Mouse (Mus musculus): ENCODE measurements at regions not wholly inside any gene's neighbourhood (a gene's known extent, or its start where the extent isn't known, plus 50 kb on each side); places are given as distances from the start of the nearest gene placed in this dataset.

- Histone ChIP-seq H3K4me1 (ENCODE audit: control insufficient read depth, insufficient read depth, insufficient read length, low read length) (no peaks in the 10 kb centered on the region), H3K4me3 (ENCODE audit: low read depth, low read length) (no peak overlapping the region), H3K27ac (ENCODE audit: insufficient read depth, low read depth, low read length) (no peak overlapping the region), H3K36me3 (ENCODE audit: control insufficient read depth, insufficient read depth, low read length) (no peaks in the 10 kb centered on the region), H3K27me3 (ENCODE audit: control insufficient read depth, insufficient read depth, low read length) (no peaks in the 10 kb centered on the region)
- TF ChIP-seq POLR2A (IDR thresholded peaks at IDR 0.05; ENCODE audit: low read depth, low read length) = no peak
- no peak for TF ChIP-seq CTCF (IDR thresholded peaks at IDR 0.05; ENCODE audit: extremely low read depth, insufficient read length, insufficient replicate concordance, low read depth, low read length)
- 80% methylated on average over 8 of the region's 8 CpGs for WGBS
Measured at GRCm38 (mm10) chr1:168975037-168975698, 543.1 kb upstream of the Pbx1 start.

DNA sequence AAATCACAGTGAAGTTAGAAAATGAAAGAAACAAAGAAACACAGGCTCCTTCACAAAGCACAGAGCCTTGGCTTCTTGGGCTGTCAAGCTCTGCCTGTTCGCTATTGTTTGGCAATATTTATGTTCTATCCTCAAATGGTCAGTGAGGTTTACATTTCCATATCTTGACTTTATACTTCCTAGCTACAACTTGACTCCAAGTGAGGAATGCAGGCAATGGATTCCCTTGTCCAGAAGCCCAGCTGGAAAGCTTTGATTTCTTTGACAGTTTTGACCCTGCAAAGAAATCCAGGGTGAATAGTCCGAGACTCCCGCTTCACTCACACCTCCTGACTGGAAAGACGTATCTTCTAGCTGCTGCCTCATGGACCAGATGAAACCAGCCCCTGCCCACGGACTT, 537.3 kb upstream of the Pbx1 start:
- 65% methylated on average over 5 of the region's 5 CpGs for WGBS
- no peak overlapping the region for H3K27ac ChIP-seq (ENCODE audit: insufficient read depth, low read depth, low read length)
- TF ChIP-seq CTCF (IDR thresholded peaks at IDR 0.05; ENCODE audit: extremely low read depth, insufficient read length, insufficient replicate concordance, low read depth, low read length) (no peak), POLR2A (IDR thresholded peaks at IDR 0.05; ENCODE audit: low read depth, low read length) (no peak)
- H3K4me1 ChIP-seq (ENCODE audit: control insufficient read depth, insufficient read depth, insufficient read length, low read length) = no peaks in the 10 kb centered on the region
- no peaks in the 10 kb centered on the region for H3K36me3 ChIP-seq (ENCODE audit: control insufficient read depth, insufficient read depth, low read length)
- no peaks in the 10 kb centered on the region for H3K27me3 ChIP-seq (ENCODE audit: control insufficient read depth, insufficient read depth, low read length)
- no peak overlapping the region for H3K4me3 ChIP-seq (ENCODE audit: low read depth, low read length)

- Histone ChIP-seq H3K27me3 (ENCODE audit: control insufficient read depth, insufficient read depth, low read length) (no peaks in the 10 kb centered on the region), H3K4me3 (ENCODE audit: low read depth, low read length) (no peak overlapping the region), H3K36me3 (ENCODE audit: control insufficient read depth, insufficient read depth, low read length) (no peaks in the 10 kb centered on the region), H3K27ac (ENCODE audit: insufficient read depth, low read depth, low read length) (no peak overlapping the region), H3K4me1 (ENCODE audit: control insufficient read depth, insufficient read depth, insufficient read length, low read length) (no peaks in the 10 kb centered on the region)
- WGBS = 21% methylated on average over 2 of the region's 2 CpGs
- TF ChIP-seq POLR2A (IDR thresholded peaks at IDR 0.05; ENCODE audit: low read depth, low read length) (no peak), CTCF (IDR thresholded peaks at IDR 0.05; ENCODE audit: extremely low read depth, insufficient read length, insufficient replicate concordance, low read depth, low read length) (no peak)
Measured at GRCm38 (mm10) chr1:168967334-168967733, 535.3 kb upstream of the Pbx1 start.

DNA sequence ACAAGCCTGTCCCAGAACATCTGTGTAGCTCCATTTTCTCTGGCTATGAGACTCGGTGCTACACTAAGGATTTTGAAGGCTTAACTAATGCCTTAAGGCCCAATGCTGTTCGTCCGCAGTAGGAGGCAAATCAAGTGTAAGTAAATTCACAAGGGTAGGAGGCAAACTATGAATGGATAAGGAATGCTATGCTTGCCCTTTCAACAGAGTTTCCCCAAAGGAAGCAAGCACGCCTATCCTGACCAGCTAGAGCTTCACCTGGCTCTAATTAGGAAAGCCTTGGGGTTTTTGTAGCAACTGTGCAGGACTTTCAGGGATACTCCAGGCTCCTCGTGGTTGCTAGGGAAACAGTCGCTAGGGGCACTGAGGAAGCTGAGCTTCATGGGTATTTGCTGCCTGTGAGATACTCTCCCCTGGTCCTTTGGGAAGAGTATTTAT, 532.4 kb upstream of the Pbx1 start:
- no peaks in the 10 kb centered on the region for H3K4me1 ChIP-seq (ENCODE audit: control insufficient read depth, insufficient read depth, insufficient read length, low read length)
- no peak overlapping the region for H3K4me3 ChIP-seq (ENCODE audit: low read depth, low read length)
- H3K27ac ChIP-seq (ENCODE audit: insufficient read depth, low read depth, low read length) = no peak overlapping the region
- no peaks in the 10 kb centered on the region for H3K27me3 ChIP-seq (ENCODE audit: control insufficient read depth, insufficient read depth, low read length)
- whole genome bisulfite sequencing = 80% methylated on average over 6 of the region's 6 CpGs
- TF ChIP-seq CTCF (IDR thresholded peaks at IDR 0.05; ENCODE audit: extremely low read depth, insufficient read length, insufficient replicate concordance, low read depth, low read length) (no peak), POLR2A (IDR thresholded peaks at IDR 0.05; ENCODE audit: low read depth, low read length) (no peak)
- H3K36me3 ChIP-seq (ENCODE audit: control insufficient read depth, insufficient read depth, low read length) = no peaks in the 10 kb centered on the region

DNA sequence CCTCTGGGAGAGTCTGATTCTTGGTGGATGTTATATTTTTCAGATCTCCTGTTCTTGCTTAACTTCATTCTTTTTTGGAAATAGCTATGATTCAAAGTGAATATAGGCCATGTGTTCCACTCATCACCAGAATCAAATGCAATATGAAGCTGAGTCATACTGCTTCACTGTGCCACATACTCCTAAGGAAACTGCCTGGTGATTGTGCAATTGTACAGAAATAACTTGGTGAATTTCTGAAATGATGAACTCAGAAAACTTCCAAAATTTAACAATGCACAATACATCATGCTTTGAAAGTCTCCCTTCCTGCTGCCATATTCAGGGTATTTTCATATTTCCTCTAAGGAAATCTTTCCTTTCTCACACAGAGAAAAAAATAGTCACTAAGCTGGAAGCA, 518.9 kb upstream of the Pbx1 start:
- no peak overlapping the region for H3K27ac ChIP-seq (ENCODE audit: insufficient read depth, low read depth, low read length)
- no peaks in the 10 kb centered on the region for H3K4me1 ChIP-seq (ENCODE audit: control insufficient read depth, insufficient read depth, insufficient read length, low read length)
- H3K27me3 ChIP-seq (ENCODE audit: control insufficient read depth, insufficient read depth, low read length) = no peaks in the 10 kb centered on the region
- H3K4me3 ChIP-seq (ENCODE audit: low read depth, low read length) = no peak overlapping the region
- no peaks in the 10 kb centered on the region for H3K36me3 ChIP-seq (ENCODE audit: control insufficient read depth, insufficient read depth, low read length)
- TF ChIP-seq CTCF (IDR thresholded peaks at IDR 0.05; ENCODE audit: extremely low read depth, insufficient read length, insufficient replicate concordance, low read depth, low read length) = no peak

DNA sequence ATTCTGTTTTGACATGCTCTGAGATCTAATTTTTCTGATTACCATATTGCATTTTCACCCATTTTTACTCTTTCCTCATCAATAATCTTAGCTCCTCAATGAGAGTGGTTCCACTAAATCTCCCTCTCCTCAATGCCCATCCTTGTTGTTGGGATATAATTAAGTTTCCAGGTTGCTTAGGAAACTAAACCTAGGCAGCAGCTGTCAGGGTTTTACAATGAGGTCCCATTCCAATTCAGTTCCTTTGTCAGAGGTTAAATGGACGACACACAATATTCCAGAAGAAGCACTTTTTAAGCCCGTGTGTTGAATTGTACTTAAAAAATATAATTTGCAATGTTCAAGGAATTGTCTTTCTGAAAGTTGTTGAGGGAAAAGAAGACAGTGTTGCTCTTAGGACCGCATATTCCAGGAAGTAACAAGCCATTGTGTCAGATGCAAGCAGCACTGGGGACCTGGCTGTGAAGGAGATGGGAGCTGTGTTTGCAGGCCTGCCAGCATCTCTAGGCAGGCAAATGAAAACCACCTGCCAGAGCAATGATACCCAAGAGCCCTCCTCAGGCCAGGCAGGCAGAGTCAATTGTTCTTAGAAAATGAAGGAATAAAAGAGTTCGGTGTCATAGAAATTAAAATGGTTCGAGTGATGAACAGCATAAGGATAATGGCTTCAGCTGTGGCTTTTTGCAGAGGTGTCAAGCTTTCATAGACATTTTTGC, 492.2 kb upstream of the Pbx1 start:
- no peak overlapping the region for H3K27ac ChIP-seq (ENCODE audit: insufficient read depth, low read depth, low read length)
- no peak overlapping the region for H3K4me3 ChIP-seq (ENCODE audit: low read depth, low read length)
- TF ChIP-seq CTCF (IDR thresholded peaks at IDR 0.05; ENCODE audit: extremely low read depth, insufficient read length, insufficient replicate concordance, low read depth, low read length) = no peak
- WGBS = 82% methylated on average over 5 of the region's 5 CpGs
- H3K4me1 ChIP-seq (ENCODE audit: control insufficient read depth, insufficient read depth, insufficient read length, low read length) = no peaks in the 10 kb centered on the region
- no peaks in the 10 kb centered on the region for H3K36me3 ChIP-seq (ENCODE audit: control insufficient read depth, insufficient read depth, low read length)
- no peaks in the 10 kb centered on the region for H3K27me3 ChIP-seq (ENCODE audit: control insufficient read depth, insufficient read depth, low read length)

- Histone ChIP-seq H3K27ac (ENCODE audit: insufficient read depth, low read depth, low read length) (no peak overlapping the region), H3K4me3 (ENCODE audit: low read depth, low read length) (no peak overlapping the region), H3K36me3 (ENCODE audit: control insufficient read depth, insufficient read depth, low read length) (no peaks in the 10 kb centered on the region), H3K27me3 (ENCODE audit: control insufficient read depth, insufficient read depth, low read length) (no peaks in the 10 kb centered on the region), H3K4me1 (ENCODE audit: control insufficient read depth, insufficient read depth, insufficient read length, low read length) (no peaks in the 10 kb centered on the region)
- WGBS = 82% methylated on average over 9 of the region's 9 CpGs
- TF ChIP-seq CTCF (IDR thresholded peaks at IDR 0.05; ENCODE audit: extremely low read depth, insufficient read length, insufficient replicate concordance, low read depth, low read length) (no peak), POLR2A (IDR thresholded peaks at IDR 0.05; ENCODE audit: low read depth, low read length) (no peak)
Measured at GRCm38 (mm10) chr1:168918331-168919076, 486.4 kb upstream of the Pbx1 start.
